Mouse (Mus musculus): Measurements from ENCODE around the gene Mt3. TPM values are rescaled to one million over a fixed set of nuclear protein-coding genes. Genes with fewer than 3 reads are reported as not detected.

The Mt3 gene
- total RNA-seq (2012; rRNA removed) (not detected in 2 replicates), polyA plus RNA-seq (2012; ENCODE audit: insufficient read depth in 1 of 2, insufficient read length in 2 of 2, low read depth in 1 of 2, low replicate concordance in 2 of 2, missing spikeins in 1 of 2) (not detected)

GRCm38 (mm10) chr8:94152513-94153300, at the start of gene Mt3:
TSS of gene Mt3 (plus strand) at chr8:94152607.
- H3K4me3 ChIP-seq (ENCODE audit: control insufficient read depth in 1 of 2, insufficient read depth in 1 of 2, low read depth in 2 of 2, low read length in 2 of 2) = no peak within 1 kb of the TSS
- no peak within 1 kb of the TSS for H3K27ac ChIP-seq (ENCODE audit: control insufficient read depth, low read depth, low read length)
- no peak for DNase-seq (ENCODE audit: low read depth, low spot score)
- H3K9me3 ChIP-seq (replicated peaks; ENCODE audit: insufficient read depth, low read length) = no peaks in the 10 kb centered on the region
- H3K4me1 ChIP-seq (ENCODE audit: control insufficient read depth in 1 of 2, insufficient read depth in 2 of 2, low read length in 2 of 2) = peaks cover 6 to 18% of the 10 kb centered on the region in 2 experiments
- no peaks in the 10 kb centered on the region for H3K79me2 ChIP-seq (ENCODE audit: control insufficient read depth, insufficient read depth, low read length, poor library complexity)
- no peaks in the 10 kb centered on the region for H3K27me3 ChIP-seq (ENCODE audit: control insufficient read depth in 1 of 2, insufficient read depth in 2 of 2, low read length in 2 of 2)
- TF ChIP-seq ZMIZ1 (IDR thresholded peaks at IDR 0.05; ENCODE audit: low read depth, low read length) (no peak), MEF2A (IDR thresholded peaks at IDR 0.05; ENCODE audit: extremely low read depth, insufficient replicate concordance, low read depth, low read length, poor library complexity, severe bottlenecking) (no peak), HCFC1 (IDR thresholded peaks at IDR 0.05; ENCODE audit: low read depth, low read length) (no peak), CTCF (IDR thresholded peaks at IDR 0.05 in 2 of 3, conservative IDR thresholded peaks at IDR 0.05 in 1 of 3; ENCODE audit: control insufficient read depth in 1 of 3, insufficient read depth in 1 of 3, low read depth in 2 of 3, low read length in 3 of 3, poor library complexity in 1 of 3, severe bottlenecking in 1 of 3) (no peak), KAT2A (conservative IDR thresholded peaks at IDR 0.05; ENCODE audit: low read depth, low read length) (no peak), MAZ (IDR thresholded peaks at IDR 0.05; ENCODE audit: low read depth, low read length) (no peak), MYC (IDR thresholded peaks at IDR 0.05; ENCODE audit: low read depth, low read length) (no peak), ZKSCAN1 (IDR thresholded peaks at IDR 0.05; ENCODE audit: low read depth, low read length) (no peak), POLR2AphosphoS5 (IDR thresholded peaks at IDR 0.05; ENCODE audit: borderline replicate concordance, low read depth, low read length) (no peak), UBTF (IDR thresholded peaks at IDR 0.05; ENCODE audit: borderline replicate concordance, insufficient read depth, low read depth, low read length) (no peak), ZNF384 (IDR thresholded peaks at IDR 0.05; ENCODE audit: low read depth, low read length) (no peak)
- no peak within 1 kb of the TSS for H3K9ac ChIP-seq (ENCODE audit: control insufficient read depth, low read depth, low read length, poor library complexity, severe bottlenecking)
- H3K36me3 ChIP-seq (ENCODE audit: control insufficient read depth in 1 of 2, insufficient read depth in 2 of 2, low read length in 2 of 2) = peaks cover 0 to 13% of the 10 kb centered on the region in 2 experiments; a peak in 2 of 4 replicates

GRCm38 (mm10) chr8:94104146-94104545, 48.3 kb upstream of the Mt3 start:
- Histone ChIP-seq H3K9ac (ENCODE audit: control insufficient read depth, low read depth, low read length, poor library complexity, severe bottlenecking) (no peak overlapping the region), H3K36me3 (ENCODE audit: control insufficient read depth in 1 of 2, insufficient read depth in 2 of 2, low read length in 2 of 2) (peaks cover 0 to 2% of the 10 kb centered on the region in 2 experiments; a peak in 1 of 4 replicates), H3K4me3 (ENCODE audit: control insufficient read depth in 1 of 2, insufficient read depth in 1 of 2, low read depth in 2 of 2, low read length in 2 of 2) (no peak overlapping the region), H3K4me1 (ENCODE audit: control insufficient read depth in 1 of 2, insufficient read depth in 2 of 2, low read length in 2 of 2) (no peaks in the 10 kb centered on the region; a peak in 1 of 4 replicates), H3K27ac (ENCODE audit: control insufficient read depth, low read depth, low read length) (no peak overlapping the region), H3K9me3 (replicated peaks; ENCODE audit: insufficient read depth, low read length) (no peaks in the 10 kb centered on the region), H3K79me2 (ENCODE audit: control insufficient read depth, insufficient read depth, low read length, poor library complexity) (no peaks in the 10 kb centered on the region), H3K27me3 (ENCODE audit: control insufficient read depth in 1 of 2, insufficient read depth in 2 of 2, low read length in 2 of 2) (peaks cover 3 to 4% of the 10 kb centered on the region in 2 experiments; a peak in 3 of 4 replicates)
- TF ChIP-seq CTCF (IDR thresholded peaks at IDR 0.05 in 2 of 3, conservative IDR thresholded peaks at IDR 0.05 in 1 of 3; ENCODE audit: control insufficient read depth in 1 of 3, insufficient read depth in 1 of 3, low read depth in 2 of 3, low read length in 3 of 3, poor library complexity in 1 of 3, severe bottlenecking in 1 of 3) (peak in 1 of 3 experiments; percentile 15; a peak in 1 of 6 replicates), CHD1 (IDR thresholded peaks at IDR 0.05; ENCODE audit: low read depth, low read length) (no peak), RAD21 (IDR thresholded peaks at IDR 0.05; ENCODE audit: low read depth, low read length) (no peak), SMC3 (IDR thresholded peaks at IDR 0.05; ENCODE audit: low read depth, low read length) (0 out of 2 replicates have a peak, but pooled peaks have one; percentile 17)
- DNase-seq (ENCODE audit: low read depth, low spot score) = peak; percentile 17
